Mouse (Mus musculus) cortical plate, adult 2 months (tissue): ENCODE results near the gene Rplp1.

Experiments
- CTCF ChIP-seq: fragments of 200-500 bp; IDR thresholded peaks from 2 replicates; pipeline ENCODE4 v1.5.1; 2011; ENCODE audit warnings: mild to moderate bottlenecking, control low read depth, low read length; ENCODE audit not compliant: insufficient read depth; ENCODE audit errors: extremely low read depth
- POLR2A ChIP-seq: fragments of 200-500 bp; IDR thresholded peaks from 2 replicates; pipeline ENCODE4 v1.6.1; 2011; ENCODE audit warnings: mild to moderate bottlenecking, low read length, control low read depth; ENCODE audit not compliant: insufficient read depth; ENCODE audit errors: extremely low read depth

DNA sequence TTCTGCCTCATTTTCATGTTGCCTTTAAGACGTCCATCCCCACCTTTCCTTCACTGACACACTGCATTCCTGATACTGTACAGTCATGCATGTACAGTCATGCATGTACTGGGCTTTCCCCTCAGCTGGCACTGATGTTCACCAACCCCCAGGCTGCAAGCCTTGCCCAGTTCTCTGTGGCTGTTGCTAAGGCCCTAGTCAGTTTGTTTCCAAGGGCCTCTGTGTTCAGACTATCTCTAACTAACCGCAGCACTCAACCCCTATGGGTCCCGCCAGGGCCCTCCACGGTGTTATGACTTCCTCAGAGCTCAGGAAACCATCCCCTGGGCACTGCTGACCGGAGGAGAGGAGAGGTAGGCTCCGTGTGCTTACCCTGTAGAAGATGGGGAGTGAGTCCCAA lies 49.0 kb upstream of the Rplp1 start:
- TF ChIP-seq CTCF, result no peak
- no peak for TF ChIP-seq POLR2A
